In the genomic region with DNA sequence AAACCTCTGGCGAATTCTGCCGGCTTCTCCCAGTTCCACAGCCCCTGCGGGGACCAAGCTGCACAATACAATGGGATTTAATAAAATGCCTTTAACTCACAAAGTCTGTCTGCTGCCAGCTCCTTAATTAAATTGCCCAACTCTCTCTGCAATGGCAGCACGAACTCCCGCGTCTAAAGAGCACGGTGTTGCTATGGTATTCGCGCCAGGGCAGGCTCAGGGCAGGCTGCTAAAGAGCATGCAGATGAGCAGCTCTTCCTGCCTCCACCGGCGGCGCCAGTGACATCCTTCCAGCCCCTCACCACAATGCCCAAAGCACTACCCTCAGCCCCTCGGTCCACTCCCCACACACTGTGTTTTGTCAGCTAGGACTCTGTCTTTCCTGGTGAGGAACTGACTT, we compare ENCODE assay signal across 9 mouse cellular contexts. TPM values are rescaled to one million over a fixed set of nuclear protein-coding genes. Genes with fewer than 3 reads are reported as not detected.
DNase-seq lines count a peak whose midpoint lies in the region; ATAC-seq and TF ChIP-seq lines count a peak whose summit lies in the region.
"Had no signal": no experiment of that assay in that cellular context is flagged by ENCODE, and none has a peak within 500 bp of the region (broad histone marks: within the 10 kb centered on the region; RNA-seq: fewer than 3 reads in every experiment).

No protein-coding gene starts in this region.

- peak; percentile 45 for TF ChIP-seq CTCF in hindbrain, postnatal 0 days (IDR thresholded peaks at IDR 0.05; ENCODE audit: low read depth)

- H3K4me2 ChIP-seq in hindbrain, postnatal 0 days (ENCODE audit: low read depth, low read length): 0 out of 2 replicates have a peak overlapping the region, but pooled peaks have one; percentile 5

- H3K4me1 ChIP-seq in megakaryocyte, embryonic 14.5 days: peaks cover 5% of the 10 kb centered on the region; the same call in 1 of the 2 replicates
- peaks cover 44% of the 10 kb centered on the region for H3K4me1 ChIP-seq in hindbrain, postnatal 0 days (ENCODE audit: insufficient read depth, low read length)

- peaks cover 72% of the 10 kb centered on the region for H3K27me3 ChIP-seq in megakaryocyte, embryonic 14.5 days (replicated peaks)
- no peaks in the 10 kb centered on the region for H3K27me3 ChIP-seq in hindbrain, postnatal 0 days (ENCODE audit: insufficient read depth, low read length)

- 2% methylated on average over 13 of the region's 13 CpGs for WGBS in hindbrain, postnatal 0 days

- no peak for ATAC-seq in megakaryocyte, adult 5-6 weeks (ENCODE audit: poor library complexity, severe bottlenecking)
- ATAC-seq in hindbrain, postnatal 0 days: peak; percentile 83

- peak; percentile 16 for DNase-seq in adrenal gland, postnatal 14 days
- DNase-seq in adrenal gland, adult 18-20 months (ENCODE audit: low spot score in 2 of 2): no peak
- peak; percentile 81 for DNase-seq in hindbrain, postnatal 0 days (ENCODE audit: low spot score)
- peak; percentile 33 for DNase-seq in retina, embryonic 14.5 days (ENCODE audit: low spot score)
- DNase-seq in thymus, postnatal 14 days: no peak
- no peak for DNase-seq in adipocyte (ENCODE audit: low spot score)
- DNase-seq: thymus, postnatal 4 days had no signal

- peak overlapping the region; percentile 68 for H3K27ac ChIP-seq in hindbrain, postnatal 0 days

- peak overlapping the region; percentile 34 for H3K4me3 ChIP-seq in megakaryocyte, embryonic 14.5 days (replicated peaks)
- no peak overlapping the region for H3K4me3 ChIP-seq in hindbrain, postnatal 0 days (ENCODE audit: low read length)

- no peak overlapping the region for H3K9ac ChIP-seq in hindbrain, postnatal 0 days (replicated peaks; ENCODE audit: low read length)

- no peaks in the 10 kb centered on the region for H3K9me3 ChIP-seq in megakaryocyte, embryonic 14.5 days
- H3K9me3 ChIP-seq in hindbrain, postnatal 0 days (ENCODE audit: low read length): no peaks in the 10 kb centered on the region

- H3K36me3 ChIP-seq in megakaryocyte, embryonic 14.5 days (replicated peaks; ENCODE audit: low read length): no peaks in the 10 kb centered on the region
- H3K36me3 ChIP-seq in hindbrain, postnatal 0 days (ENCODE audit: insufficient read depth, low read length): no peaks in the 10 kb centered on the region

RNA-seq across cellular contexts. Expression of a gene that starts 41.0 kb away (rescaled TPM):
- 7.7 and 9.2 TPM in 2 replicates for total RNA-seq in adrenal gland, postnatal 14 days (2021)
- 1 to 10 TPM; 5.0 to 9.6 TPM for total RNA-seq in adrenal gland, adult 18-20 months (2021)
- not detected in 2 replicates for polyA plus RNA-seq in megakaryocyte, embryonic 14.5 days (2012; ENCODE audit: insufficient read depth, low replicate concordance)
- total RNA-seq in megakaryocyte, adult 5-6 weeks (2015): 0.07 TPM in 1 of 2 replicates, not detected in the other
- not detected in 2 replicates for total RNA-seq in megakaryocyte, adult 5-6 weeks (2017)
- 48.3 and 51.0 TPM in 2 replicates for total RNA-seq in hindbrain, postnatal 0 days (2014; rRNA removed)
- polyA plus RNA-seq in hindbrain, postnatal 0 days (2015; fragmentation: Nextera tagmentation; extraction: Ambion mirVana): 60.0 and 64.7 TPM in 2 replicates

Comparison
In these comparisons a context has a peak if more than half of its experiments do, and no peak if none do; other contexts are left out.
1. DNase-seq: peak in adrenal gland, postnatal 14 days (single experiment), hindbrain, postnatal 0 days (single experiment) and retina, embryonic 14.5 days (single experiment); none in adrenal gland, adult 18-20 months (0 of 2), thymus, postnatal 14 days (single experiment) and adipocyte (single experiment).